Comparison of ENCODE assay signal across 33 mouse cellular contexts in the genomic region with DNA sequence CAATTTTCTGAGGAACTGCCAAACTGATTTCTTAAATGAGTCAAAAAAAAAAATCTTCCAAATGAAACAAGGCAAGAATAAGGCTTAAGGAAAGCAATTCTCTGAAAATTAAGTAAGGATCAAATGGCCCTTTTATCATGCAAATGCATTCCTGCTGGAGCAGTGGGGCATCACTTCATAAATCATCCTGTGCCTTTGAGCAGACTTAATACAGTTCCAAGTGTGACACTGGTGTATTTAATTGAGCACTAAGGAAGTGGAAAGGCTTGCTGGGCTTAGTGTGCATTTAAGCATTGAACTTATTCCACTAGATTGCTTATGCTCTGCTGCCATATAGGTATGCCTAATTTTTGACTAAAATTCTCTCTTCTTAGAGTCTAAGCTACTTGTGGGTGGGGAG.
A peak's percentile ranks its signal among the peaks of the same experiment; 100 is the strongest.
DNase-seq lines count a peak whose midpoint lies in the region; ATAC-seq and TF ChIP-seq lines count a peak whose summit lies in the region.
"Had no signal": no experiment of that assay in that cellular context is flagged by ENCODE, and none has a peak within 500 bp of the region (broad histone marks: within the 10 kb centered on the region; RNA-seq: fewer than 3 reads in every experiment).

No protein-coding gene starts in this region.

- H3K27ac ChIP-seq in forebrain, embryonic 14.5 days (ENCODE audit: low read depth, low read length): no peak overlapping the region
- H3K27ac ChIP-seq in forebrain, embryonic 10.5 days: no peak overlapping the region
- no peak overlapping the region for H3K27ac ChIP-seq in midbrain, postnatal 0 days (ENCODE audit: low read depth, low read length)
- H3K27ac ChIP-seq in midbrain, embryonic 13.5 days: no peak overlapping the region
- H3K27ac ChIP-seq in forebrain, embryonic 16.5 days (ENCODE audit: low read length): no peak overlapping the region
- no peak overlapping the region for H3K27ac ChIP-seq in kidney, adult 2 months (ENCODE audit: insufficient read depth, low read depth, low read length)
- H3K27ac ChIP-seq: hindbrain, embryonic 14.5 days; kidney, postnatal 0 days; limb, embryonic 10.5 days; limb, embryonic 15.5 days; liver, embryonic 13.5 days; midbrain, embryonic 15.5 days; stomach, postnatal 0 days had no signal

- no peak overlapping the region for H3K4me2 ChIP-seq in forebrain, embryonic 14.5 days (ENCODE audit: low read length)
- H3K4me2 ChIP-seq in midbrain, postnatal 0 days (ENCODE audit: low read depth, low read length, poor library complexity, severe bottlenecking): no peak overlapping the region
- no peak overlapping the region for H3K4me2 ChIP-seq in midbrain, embryonic 13.5 days (replicated peaks)
- H3K4me2 ChIP-seq in forebrain, embryonic 16.5 days (ENCODE audit: low read length): no peak overlapping the region
- H3K4me2 ChIP-seq: hindbrain, embryonic 14.5 days; limb, embryonic 15.5 days; liver, embryonic 13.5 days; midbrain, embryonic 15.5 days had no signal

- no peak overlapping the region for H3K4me3 ChIP-seq in forebrain, embryonic 14.5 days (ENCODE audit: low read depth, low read length)
- no peak overlapping the region for H3K4me3 ChIP-seq in forebrain, embryonic 10.5 days
- H3K4me3 ChIP-seq in midbrain, postnatal 0 days (ENCODE audit: low read depth, low read length): no peak overlapping the region
- no peak overlapping the region for H3K4me3 ChIP-seq in midbrain, embryonic 13.5 days (replicated peaks)
- H3K4me3 ChIP-seq in forebrain, embryonic 16.5 days (replicated peaks; ENCODE audit: low read length): no peak overlapping the region
- H3K4me3 ChIP-seq in kidney, adult 2 months (ENCODE audit: insufficient read depth, low read depth, low read length): no peak overlapping the region
- H3K4me3 ChIP-seq: erythroblast, embryonic 14.5 days; limb, embryonic 10.5 days; limb, embryonic 15.5 days; liver, embryonic 13.5 days; megakaryocyte, embryonic 14.5 days; midbrain, embryonic 15.5 days; myocyte had no signal

- no peak overlapping the region for H3K9ac ChIP-seq in forebrain, embryonic 14.5 days (ENCODE audit: low read length)
- H3K9ac ChIP-seq in midbrain, postnatal 0 days (replicated peaks; ENCODE audit: low read length, poor library complexity, severe bottlenecking): no peak overlapping the region
- no peak overlapping the region for H3K9ac ChIP-seq in midbrain, embryonic 13.5 days (replicated peaks)
- no peak overlapping the region for H3K9ac ChIP-seq in forebrain, embryonic 16.5 days (replicated peaks; ENCODE audit: low read depth, low read length)
- H3K9ac ChIP-seq: hindbrain, embryonic 14.5 days; limb, embryonic 15.5 days; liver, embryonic 13.5 days; midbrain, embryonic 15.5 days had no signal

- no peaks in the 10 kb centered on the region for H3K9me3 ChIP-seq in forebrain, embryonic 14.5 days (replicated peaks; ENCODE audit: control insufficient read depth, low read length)
- no peaks in the 10 kb centered on the region for H3K9me3 ChIP-seq in forebrain, embryonic 10.5 days
- no peaks in the 10 kb centered on the region for H3K9me3 ChIP-seq in midbrain, postnatal 0 days (ENCODE audit: low read length)
- no peaks in the 10 kb centered on the region for H3K9me3 ChIP-seq in midbrain, embryonic 13.5 days
- H3K9me3 ChIP-seq in forebrain, embryonic 16.5 days (ENCODE audit: control insufficient read depth, low read length): no peaks in the 10 kb centered on the region
- H3K9me3 ChIP-seq: limb, embryonic 10.5 days; limb, embryonic 15.5 days; liver, embryonic 13.5 days; megakaryocyte, embryonic 14.5 days; midbrain, embryonic 15.5 days had no signal

- no peak for TF ChIP-seq CTCF in midbrain, postnatal 0 days (IDR thresholded peaks at IDR 0.05)
- TF ChIP-seq CTCF in kidney, adult 2 months (conservative IDR thresholded peaks at IDR 0.05; ENCODE audit: insufficient read depth, insufficient read length, low read depth, low read length): no peak

- H3K4me1 ChIP-seq in forebrain, embryonic 14.5 days (ENCODE audit: control insufficient read depth, insufficient read depth, low read length): no peaks in the 10 kb centered on the region
- peaks cover 3% of the 10 kb centered on the region; the same call in 1 of the 2 replicates for H3K4me1 ChIP-seq in forebrain, embryonic 10.5 days
- H3K4me1 ChIP-seq in midbrain, postnatal 0 days (ENCODE audit: insufficient read depth, low read length): no peaks in the 10 kb centered on the region
- no peaks in the 10 kb centered on the region for H3K4me1 ChIP-seq in midbrain, embryonic 13.5 days (replicated peaks)
- no peaks in the 10 kb centered on the region for H3K4me1 ChIP-seq in forebrain, embryonic 16.5 days (replicated peaks; ENCODE audit: control insufficient read depth, insufficient read depth, low read length)
- H3K4me1 ChIP-seq in kidney, adult 2 months (ENCODE audit: control insufficient read depth, insufficient read depth, low read length): no peaks in the 10 kb centered on the region
- H3K4me1 ChIP-seq: limb, embryonic 10.5 days; limb, embryonic 15.5 days; liver, embryonic 13.5 days; megakaryocyte, embryonic 14.5 days; midbrain, embryonic 15.5 days had no signal

- H3K27me3 ChIP-seq in forebrain, embryonic 14.5 days (replicated peaks; ENCODE audit: control insufficient read depth, insufficient read depth, low read length): no peaks in the 10 kb centered on the region
- no peaks in the 10 kb centered on the region for H3K27me3 ChIP-seq in forebrain, embryonic 10.5 days (ENCODE audit: poor library complexity, severe bottlenecking)
- H3K27me3 ChIP-seq in midbrain, postnatal 0 days (ENCODE audit: insufficient read depth, low read length): no peaks in the 10 kb centered on the region
- no peaks in the 10 kb centered on the region for H3K27me3 ChIP-seq in midbrain, embryonic 13.5 days
- no peaks in the 10 kb centered on the region for H3K27me3 ChIP-seq in forebrain, embryonic 16.5 days (replicated peaks; ENCODE audit: control insufficient read depth, insufficient read depth, low read length)
- H3K27me3 ChIP-seq in kidney, adult 2 months (replicated peaks; ENCODE audit: control insufficient read depth, insufficient read depth, low read length): no peaks in the 10 kb centered on the region
- H3K27me3 ChIP-seq: limb, embryonic 15.5 days; liver, embryonic 13.5 days; megakaryocyte, embryonic 14.5 days; midbrain, embryonic 15.5 days had no signal

- ATAC-seq in forebrain, embryonic 14.5 days: no peak
- ATAC-seq in midbrain, postnatal 0 days (ENCODE audit: low FRiP score): no peak
- ATAC-seq in midbrain, embryonic 13.5 days: no peak
- ATAC-seq in forebrain, embryonic 16.5 days: peak; percentile 31; the same call in 1 of the 2 replicates
- ATAC-seq: CD4-positive, CD25-positive, alpha-beta regulatory T cell, adult 4 months; lung, postnatal 0 days; midbrain, embryonic 15.5 days had no signal

- DNase-seq in forebrain, embryonic 14.5 days (ENCODE audit: low spot score): peak; percentile 13
- DNase-seq in forebrain, embryonic 10.5 days (ENCODE audit: extremely low spot score, low spot score): no peak
- peak; percentile 31 for DNase-seq in midbrain, postnatal 0 days (ENCODE audit: low spot score)
- peak; percentile 37 for DNase-seq in embryo, embryonic 10.5 days (ENCODE audit: low spot score)
- no peak for DNase-seq in kidney, adult 2 months
- DNase-seq in cerebellum, postnatal 36 days: no peak
- DNase-seq: adrenal gland, postnatal 14 days; cerebellum, adult 18-20 months; cerebellum, postnatal 10 days; gastrocnemius, postnatal 14 days; heart, postnatal 14 days; kidney, adult 8-10 months; layer of hippocampus, adult 9-11 months; liver, embryonic 13.5 days; lung, adult 18-20 months; lung, postnatal 4 days; right cerebral cortex, adult 18-20 months; right cerebral cortex, postnatal 4 days; thymus, adult 18-20 months; thymus, postnatal 36 days had no signal

- no peaks in the 10 kb centered on the region for H3K36me3 ChIP-seq in forebrain, embryonic 14.5 days (ENCODE audit: control insufficient read depth, insufficient read depth, low read length)
- H3K36me3 ChIP-seq in forebrain, embryonic 10.5 days (replicated peaks): no peaks in the 10 kb centered on the region
- H3K36me3 ChIP-seq in midbrain, postnatal 0 days (ENCODE audit: insufficient read depth, low read length): no peaks in the 10 kb centered on the region
- no peaks in the 10 kb centered on the region for H3K36me3 ChIP-seq in midbrain, embryonic 13.5 days
- no peaks in the 10 kb centered on the region for H3K36me3 ChIP-seq in forebrain, embryonic 16.5 days (ENCODE audit: control insufficient read depth, insufficient read depth)
- H3K36me3 ChIP-seq in kidney, adult 2 months (ENCODE audit: control insufficient read depth, insufficient read depth, low read length): no peaks in the 10 kb centered on the region
- H3K36me3 ChIP-seq: limb, embryonic 10.5 days; limb, embryonic 15.5 days; liver, embryonic 13.5 days; midbrain, embryonic 15.5 days had no signal

- no peak for TF ChIP-seq POLR2A in kidney, adult 2 months (IDR thresholded peaks at IDR 0.05; ENCODE audit: low read depth, low read length)

Comparison
In these comparisons a context has a peak if more than half of its experiments do, and no peak if none do; other contexts are left out.
1. DNase-seq: peak in forebrain, embryonic 14.5 days (single experiment), midbrain, postnatal 0 days (single experiment) and embryo, embryonic 10.5 days (single experiment); none in forebrain, embryonic 10.5 days (single experiment), kidney, adult 2 months (single experiment) and cerebellum, postnatal 36 days (0 of 2).